Mouse (Mus musculus) liver, embryonic 14.5 days (tissue): ENCODE measurements at regions not wholly inside any gene's neighbourhood (a gene's known extent, or its start where the extent isn't known, plus 50 kb on each side); places are given as distances from the start of the nearest gene placed in this dataset.

ENCODE experiments used
- ATAC-seq: fragments of 200-750 bp; cut with Nextera tagmentation; 2 replicates; pipeline ENCODE4 v1.8.0; 2017; ENCODE audit warnings: moderate number of reproducible peaks, mild to moderate bottlenecking, moderate library complexity; ENCODE audit not compliant: insufficient read depth
- DNase-seq, 3 experiments: peaks; one replicate each; pipeline ENCODE4 v3.0.0-alpha.2; 2012 to 2013; ENCODE audit warnings: low read depth in 3 of 3, low spot score in 3 of 3
- H3K27ac ChIP-seq: fragments of 300-500 bp; sonication (generic); 2 replicates; pipeline ENCODE4 v1.5.1; 2014; ENCODE audit warnings: moderate library complexity, mild to moderate bottlenecking, control low read depth, inconsistent platforms
- H3K27me3 ChIP-seq: fragments of 300-500 bp; sonication (generic); 2 replicates; pipeline ENCODE4 v1.6.1; 2014; ENCODE audit warnings: mild to moderate bottlenecking, low read length, moderate library complexity; ENCODE audit not compliant: control insufficient read depth, insufficient read depth
- H3K36me3 ChIP-seq: fragments of 300-500 bp; sonication (generic); replicated peaks from 2 replicates; pipeline ENCODE4 v1.6.1; 2014; ENCODE audit warnings: low read depth; ENCODE audit not compliant: control insufficient read depth, insufficient read depth
- H3K4me1 ChIP-seq, 2 experiments: fragments of 200-500 bp in 1 of 2; fragments of 300-500 bp in 1 of 2; sonication (generic) in 1 of 2; replicated peaks; 2 replicates each; pipeline ENCODE4 v1.6.1; 2012 to 2014; ENCODE audit warnings: antibody characterized with exemption in 1 of 2, inconsistent platforms in 1 of 2, low read length in 1 of 2; ENCODE audit not compliant: control insufficient read depth in 2 of 2, insufficient read depth in 2 of 2
- H3K4me2 ChIP-seq: fragments of 300-500 bp; sonication (generic); 2 replicates; pipeline ENCODE4 v1.6.1; 2014; ENCODE audit warnings: low read depth, mild to moderate bottlenecking, control low read depth, moderate library complexity
- H3K4me3 ChIP-seq, 2 experiments: fragments of 200-500 bp in 1 of 2; fragments of 300-500 bp in 1 of 2; sonication (generic) in 1 of 2; 2 replicates each; pipeline ENCODE4 v1.5.1; 2012 to 2014; ENCODE audit warnings: low read depth in 2 of 2, low read length in 2 of 2, mild to moderate bottlenecking in 2 of 2, control low read depth in 1 of 2, inconsistent platforms in 1 of 2, moderate library complexity in 1 of 2; ENCODE audit not compliant: insufficient read depth in 1 of 2
- H3K9ac ChIP-seq: fragments of 300-500 bp; sonication (generic); replicated peaks from 2 replicates; pipeline ENCODE4 v1.6.1; 2014; ENCODE audit warnings: mild to moderate bottlenecking, control low read depth, moderate library complexity
- H3K9me3 ChIP-seq: fragments of 300-500 bp; sonication (generic); 2 replicates; pipeline ENCODE4 v1.6.1; 2016; ENCODE audit warnings: low read length, mixed read lengths; ENCODE audit not compliant: control insufficient read depth
- CTCF ChIP-seq: IDR thresholded peaks from 2 replicates; pipeline ENCODE4 v1.5.1; 2016; ENCODE audit warnings: antibody characterized with exemption, low read depth, control low read depth
- EP300 ChIP-seq: IDR thresholded peaks from 2 replicates; pipeline ENCODE4 v1.6.1; 2016; ENCODE audit warnings: antibody characterized with exemption, low read depth
- WGBS: fragments of 180-500 bp; shearing (Covaris S2); extraction: QIAGEN DNeasy Blood & Tissue Kit; methylation state at CpG from one replicate; pipeline ENCODE4 v1.1.7; 2014; ENCODE audit not compliant: insufficient replicate concordance; 5-methylcytosine and 5-hydroxymethylcytosine counted together

- Histone ChIP-seq H3K4me1 (no peaks in the 10 kb centered on the region), H3K9ac (no peak overlapping the region), H3K4me2 (no peak overlapping the region), H3K27me3 (no peaks in the 10 kb centered on the region; the same call in 1 of the 2 replicates), H3K9me3 (no peaks in the 10 kb centered on the region), H3K4me3 (no peak overlapping the region), H3K36me3 (no peaks in the 10 kb centered on the region), H3K27ac (no peak overlapping the region)
- TF ChIP-seq CTCF (no peak), EP300 (no peak)
- WGBS, result 20% methylated on average over 1 of the region's 1 CpGs
- DNase-seq (no peak), ATAC-seq (no peak)
Observed at GRCm38 (mm10) chr7:135935180-135935579, 219.0 kb upstream of the Mki67 start.

- ATAC-seq (no peak), DNase-seq (no peak)
- no peaks in the 10 kb centered on the region for H3K36me3 ChIP-seq
Observed at GRCm38 (mm10) chr7:135937465-135937864, 221.3 kb upstream of the Mki67 start.

GRCm38 (mm10) chr7:135939341-135939740, 223.2 kb upstream of the Mki67 start:
- TF ChIP-seq EP300 (no peak), CTCF (no peak)
- 76% methylated on average over 5 of the region's 5 CpGs for WGBS

More at GRCm38 (mm10) chr7:135937465-135937864, 221.3 kb upstream of the Mki67 start:
- Histone ChIP-seq H3K27me3 (no peaks in the 10 kb centered on the region; the same call in 1 of the 2 replicates), H3K4me2 (no peak overlapping the region), H3K4me3 (no peak overlapping the region), H3K9ac (no peak overlapping the region), H3K27ac (no peak overlapping the region), H3K9me3 (no peaks in the 10 kb centered on the region), H3K4me1 (no peaks in the 10 kb centered on the region)
- WGBS, result 62% methylated on average over 3 of the region's 3 CpGs
- no peak for TF ChIP-seq EP300
- TF ChIP-seq CTCF, result no peak

GRCm38 (mm10) chr7:135942826-135943225, 226.7 kb upstream of the Mki67 start:
- no peak overlapping the region for H3K4me3 ChIP-seq
- 53% methylated on average over 2 of the region's 2 CpGs for WGBS
- no peaks in the 10 kb centered on the region for H3K36me3 ChIP-seq
- DNase-seq (no peak), ATAC-seq (no peak)
- no peaks in the 10 kb centered on the region for H3K9me3 ChIP-seq
- H3K27ac ChIP-seq, result no peak overlapping the region
- no peak overlapping the region for H3K4me2 ChIP-seq
- no peaks in the 10 kb centered on the region for H3K27me3 ChIP-seq
- H3K9ac ChIP-seq, result no peak overlapping the region
- H3K4me1 ChIP-seq, result no peaks in the 10 kb centered on the region
- no peak for TF ChIP-seq EP300
- no peak for TF ChIP-seq CTCF

More at GRCm38 (mm10) chr7:135939341-135939740, 223.2 kb upstream of the Mki67 start:
- no peaks in the 10 kb centered on the region for H3K9me3 ChIP-seq
- H3K27ac ChIP-seq, result no peak overlapping the region
- no peak overlapping the region for H3K4me2 ChIP-seq
- no peaks in the 10 kb centered on the region for H3K36me3 ChIP-seq
- DNase-seq (no peak), ATAC-seq (no peak)
- no peaks in the 10 kb centered on the region for H3K27me3 ChIP-seq
- H3K4me1 ChIP-seq, result no peaks in the 10 kb centered on the region
- H3K4me3 ChIP-seq, result no peak overlapping the region
- no peak overlapping the region for H3K9ac ChIP-seq

- H3K4me2 ChIP-seq, result no peak overlapping the region
- no peak overlapping the region for H3K4me3 ChIP-seq
- H3K9me3 ChIP-seq, result no peaks in the 10 kb centered on the region
- ATAC-seq, result no peak
- no peaks in the 10 kb centered on the region for H3K4me1 ChIP-seq
- no peaks in the 10 kb centered on the region for H3K27me3 ChIP-seq
- H3K9ac ChIP-seq, result no peak overlapping the region
- TF ChIP-seq EP300 (no peak), CTCF (no peak)
- WGBS, result 54% methylated on average over 5 of the region's 5 CpGs
- no peak overlapping the region for H3K27ac ChIP-seq
- no peaks in the 10 kb centered on the region for H3K36me3 ChIP-seq
- no peak for DNase-seq
Observed at GRCm38 (mm10) chr7:135946071-135946646, 230.0 kb upstream of the Mki67 start.
